ENCODE assay signal across 29 mouse cellular contexts in the genomic region with DNA sequence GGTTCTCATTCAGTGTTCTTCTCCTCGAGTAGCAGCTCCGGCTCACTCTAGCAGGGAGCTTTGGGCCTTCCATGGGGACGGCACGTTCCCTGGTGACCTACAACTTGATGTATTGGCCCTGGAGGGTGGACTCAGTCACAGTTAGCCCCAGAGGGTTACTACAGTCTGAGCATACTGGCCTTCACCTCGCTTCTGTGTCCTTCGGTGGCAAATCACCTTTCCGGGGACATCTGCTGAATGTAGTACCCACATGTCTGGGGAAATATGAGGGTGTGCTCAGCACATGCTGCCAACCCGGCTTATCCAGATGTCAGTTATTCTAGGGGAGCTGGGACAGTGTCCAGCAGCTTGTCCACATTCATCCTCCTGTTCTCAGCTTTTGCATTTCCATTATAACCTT. TPM values are rescaled to one million over a fixed set of nuclear protein-coding genes. Genes with fewer than 3 reads are reported as not detected.
DNase-seq lines count a peak whose midpoint lies in the region; ATAC-seq and TF ChIP-seq lines count a peak whose summit lies in the region.
"Had no signal": no experiment of that assay in that cellular context is flagged by ENCODE, and none has a peak within 500 bp of the region (broad histone marks: within the 10 kb centered on the region; RNA-seq: fewer than 3 reads in every experiment).

No protein-coding gene starts in this region.

- intact Hi-C loops in heart, postnatal 36 days (cut with DNase I) = no loop called here

- H3K4me2 ChIP-seq in heart, embryonic 14.5 days (ENCODE audit: low read length) = no peak overlapping the region
- H3K4me2 ChIP-seq in heart, postnatal 0 days (ENCODE audit: low read depth, low read length) = no peak overlapping the region
- H3K4me2 ChIP-seq: embryonic facial prominence, embryonic 12.5 days; heart, embryonic 13.5 days; hindbrain, embryonic 15.5 days; limb, embryonic 13.5 days; liver, embryonic 11.5 days; midbrain, embryonic 11.5 days had no signal

- H3K4me3 ChIP-seq in heart, embryonic 10.5 days = no peak overlapping the region
- no peak overlapping the region for H3K4me3 ChIP-seq in heart, embryonic 14.5 days (ENCODE audit: control insufficient read depth in 1 of 2, insufficient read depth in 1 of 2, low read depth in 1 of 2, low read length in 2 of 2)
- no peak overlapping the region for H3K4me3 ChIP-seq in heart, postnatal 0 days (ENCODE audit: low read depth, low read length)
- H3K4me3 ChIP-seq: embryonic facial prominence, embryonic 12.5 days; heart, embryonic 13.5 days; hindbrain, embryonic 15.5 days; limb, embryonic 13.5 days; myocyte had no signal

- peak; percentile 11 to 41 for DNase-seq in adrenal gland, postnatal 36 days
- DNase-seq in adrenal gland, postnatal 10 days = no peak
- DNase-seq in heart, embryonic 10.5 days (ENCODE audit: low spot score) = no peak
- DNase-seq in heart, postnatal 36 days = no peak
- DNase-seq in heart, postnatal 0 days (ENCODE audit: low spot score) = peak; percentile 56
- DNase-seq in thymus, postnatal 36 days = no peak
- DNase-seq in cerebellum, postnatal 14 days = no peak
- DNase-seq: cerebellum, adult 11 months; cerebellum, adult 9-10 months; embryo, embryonic 11 days; gastrocnemius, postnatal 36 days; kidney, adult 8-10 months; kidney, postnatal 4 days; liver, postnatal 0 days; lung, postnatal 36 days; retina, postnatal 1 day; right cerebral cortex, postnatal 14 days had no signal

- no peak overlapping the region for H3K9ac ChIP-seq in heart, embryonic 14.5 days (ENCODE audit: low read length)
- peak overlapping the region; percentile 2; the same call in 1 of the 2 replicates for H3K9ac ChIP-seq in heart, postnatal 0 days (replicated peaks; ENCODE audit: low read depth, low read length)
- H3K9ac ChIP-seq: embryonic facial prominence, embryonic 12.5 days; heart, embryonic 13.5 days; hindbrain, embryonic 15.5 days; limb, embryonic 13.5 days; liver, postnatal 0 days had no signal

- TF ChIP-seq EP300 in heart, postnatal 0 days (IDR thresholded peaks at IDR 0.05; ENCODE audit: low read depth) = no peak

- peak overlapping the region; percentile 48; the same call in 1 of the 2 replicates for H3K27ac ChIP-seq in heart, embryonic 10.5 days
- H3K27ac ChIP-seq in heart, embryonic 14.5 days (replicated peaks in 1 of 2; ENCODE audit: control insufficient read depth in 1 of 2, insufficient read depth in 1 of 2, low read depth in 2 of 2, low read length in 2 of 2) = peak overlapping the region; percentile 18 to 39; a peak in 2 of 4 replicates
- H3K27ac ChIP-seq in heart, postnatal 0 days (ENCODE audit: low read depth) = peak overlapping the region; percentile 71
- H3K27ac ChIP-seq: embryonic facial prominence, embryonic 12.5 days; hindbrain, embryonic 15.5 days; kidney, postnatal 0 days; limb, embryonic 13.5 days had no signal

- no peak for TF ChIP-seq CTCF in heart, postnatal 0 days (IDR thresholded peaks at IDR 0.05; ENCODE audit: low read depth)

- peaks cover 49% of the 10 kb centered on the region for H3K4me1 ChIP-seq in heart, embryonic 10.5 days
- peaks cover 30 to 41% of the 10 kb centered on the region in 2 experiments for H3K4me1 ChIP-seq in heart, embryonic 14.5 days (ENCODE audit: control insufficient read depth in 2 of 2, insufficient read depth in 2 of 2, low read length in 2 of 2)
- peaks cover 27% of the 10 kb centered on the region for H3K4me1 ChIP-seq in heart, postnatal 0 days (ENCODE audit: control insufficient read depth, insufficient read depth)

- no peak for ATAC-seq in heart, embryonic 14.5 days (ENCODE audit: insufficient number of reproducible peaks, insufficient read depth, low FRiP score, low read depth)
- ATAC-seq in heart, postnatal 0 days (ENCODE audit: insufficient read depth, low read depth) = peak; percentile 49
- ATAC-seq: forebrain, embryonic 14.5 days; inflammation-experienced regulatory T-cells, adult 6 months; liver, postnatal 0 days; Patski had no signal

- H3K27me3 ChIP-seq in heart, embryonic 10.5 days (ENCODE audit: insufficient read depth, poor library complexity, severe bottlenecking) = no peaks in the 10 kb centered on the region
- no peaks in the 10 kb centered on the region for H3K27me3 ChIP-seq in heart, embryonic 14.5 days (ENCODE audit: control insufficient read depth, insufficient read depth, low read length)
- no peaks in the 10 kb centered on the region for H3K27me3 ChIP-seq in heart, postnatal 0 days (ENCODE audit: control insufficient read depth, insufficient read depth, low read length)
- H3K27me3 ChIP-seq: embryonic facial prominence, embryonic 12.5 days; heart, embryonic 13.5 days; hindbrain, embryonic 15.5 days; limb, embryonic 13.5 days; Patski had no signal

- WGBS in heart, embryonic 10.5 days = 81% methylated on average over 8 of the region's 8 CpGs
- WGBS in heart, embryonic 14.5 days = 61% methylated on average over 8 of the region's 8 CpGs
- WGBS in heart, postnatal 0 days = 56% methylated on average over 8 of the region's 8 CpGs

- no peaks in the 10 kb centered on the region for H3K9me3 ChIP-seq in heart, embryonic 10.5 days
- no peaks in the 10 kb centered on the region for H3K9me3 ChIP-seq in heart, embryonic 14.5 days (ENCODE audit: control insufficient read depth, low read length)
- no peaks in the 10 kb centered on the region for H3K9me3 ChIP-seq in heart, postnatal 0 days (replicated peaks; ENCODE audit: control insufficient read depth, low read length)
- H3K9me3 ChIP-seq: embryonic facial prominence, embryonic 12.5 days; heart, embryonic 13.5 days; hindbrain, embryonic 15.5 days; limb, embryonic 13.5 days had no signal

- peaks cover 23% of the 10 kb centered on the region for H3K36me3 ChIP-seq in heart, embryonic 10.5 days
- H3K36me3 ChIP-seq in heart, embryonic 14.5 days (ENCODE audit: control insufficient read depth, insufficient read depth, low read length) = peaks cover 33% of the 10 kb centered on the region
- peaks cover 17% of the 10 kb centered on the region for H3K36me3 ChIP-seq in heart, postnatal 0 days (replicated peaks; ENCODE audit: control insufficient read depth, insufficient read depth, low read length)
- H3K36me3 ChIP-seq: hindbrain, embryonic 15.5 days had no signal

RNA-seq across cellular contexts. Expression of gene Smyd2, which starts 48.6 kb away (rescaled TPM):
- total RNA-seq in adrenal gland, postnatal 36 days (2021) = 10 to 100 TPM; 76.7 to 81.8 TPM
- total RNA-seq in adrenal gland, postnatal 10 days (2021) = 10 to 100 TPM; 71.2 to 81.6 TPM
- 129 and 183 TPM in 2 replicates for polyA plus RNA-seq in heart, embryonic 10.5 days (2016; fragmentation: Nextera tagmentation; extraction: Ambion mirVana)
- total RNA-seq in heart, postnatal 36 days (2021) = 100 to 1,000 TPM; 101 to 110 TPM
- 227 and 246 TPM in 2 replicates for polyA plus RNA-seq in heart, embryonic 14.5 days (2014; fragmentation: Nextera tagmentation; extraction: Ambion mirVana)
- 218 and 234 TPM in 2 replicates for total RNA-seq in heart, postnatal 0 days (2014; rRNA removed; ENCODE audit: low replicate concordance)
- polyA plus RNA-seq in heart, postnatal 0 days (2015; fragmentation: Nextera tagmentation; extraction: Ambion mirVana) = 219 and 239 TPM in 2 replicates

Comparison
In these comparisons a context has a peak if more than half of its experiments do, and no peak if none do; other contexts are left out.
1. DNase-seq: peak in adrenal gland, postnatal 36 days (2 of 2) and heart, postnatal 0 days (single experiment); none in adrenal gland, postnatal 10 days (single experiment), heart, embryonic 10.5 days (single experiment), heart, postnatal 36 days (0 of 2), thymus, postnatal 36 days (0 of 2) and cerebellum, postnatal 14 days (0 of 2).
2. Peak in every context shown above with its lines, with median percentiles within 50 percentile points of each other: H3K27ac ChIP-seq.